Mouse (Mus musculus): ENCODE measurements around the gene Spg11. TPM values are rescaled to one million over a fixed set of nuclear protein-coding genes. Genes with fewer than 3 reads are reported as not detected.
"Not testable (repeated sequence)": the region's sequence is repeated elsewhere in the genome, so short reads cannot be mapped to it uniquely, and the experiment has no call there.

Gene Spg11
- polyA plus RNA-seq, 1 experiment from 2014 or later, result 7.0 TPM

- no peak overlapping the region for H3K9ac ChIP-seq (ENCODE audit: low read depth, low read length)
- no peaks in the 10 kb centered on the region for H3K9me3 ChIP-seq (replicated peaks; ENCODE audit: control insufficient read depth, low read length)
- no peak overlapping the region for H3K4me2 ChIP-seq
- H3K36me3 ChIP-seq (ENCODE audit: control insufficient read depth, insufficient read depth, low read length), result 0 out of 2 replicates have a peak, but pooled peaks cover 2% of the 10 kb centered on the region
- no peak for ATAC-seq (replicated peaks; ENCODE audit: insufficient number of reproducible peaks, low FRiP score, low TSS enrichment)
- H3K27ac ChIP-seq (ENCODE audit: low read depth, low read length), result no peak overlapping the region
- H3K4me1 ChIP-seq (ENCODE audit: control insufficient read depth, insufficient read depth, low read length), result no peaks in the 10 kb centered on the region
- no peaks in the 10 kb centered on the region for H3K27me3 ChIP-seq (ENCODE audit: control insufficient read depth, insufficient read depth, low read length)
- no peak overlapping the region for H3K4me3 ChIP-seq (ENCODE audit: low read depth, low read length)
These were observed 16.1 kb downstream of the Spg11 start for GRCm38 (mm10) chr2:122102070-122102469.

- H3K27me3 ChIP-seq (ENCODE audit: control insufficient read depth, insufficient read depth, low read length); H3K4me1 ChIP-seq (ENCODE audit: control insufficient read depth, insufficient read depth, low read length); H3K9me3 ChIP-seq (replicated peaks; ENCODE audit: control insufficient read depth, low read length); H3K4me3 ChIP-seq (ENCODE audit: low read depth, low read length); H3K4me2 ChIP-seq; H3K9ac ChIP-seq (ENCODE audit: low read depth, low read length); ATAC-seq (replicated peaks; ENCODE audit: insufficient number of reproducible peaks, low FRiP score, low TSS enrichment); H3K36me3 ChIP-seq (ENCODE audit: control insufficient read depth, insufficient read depth, low read length); H3K27ac ChIP-seq (ENCODE audit: low read depth, low read length): not testable (repeated sequence)
- 72% methylated on average over 5 of the region's 5 CpGs for WGBS (ENCODE audit: insufficient replicate concordance)
These were observed 20.5 kb downstream of the Spg11 start for GRCm38 (mm10) chr2:122097686-122098085.

- Histone ChIP-seq H3K4me3 (ENCODE audit: low read depth, low read length) (no peak overlapping the region), H3K4me1 (ENCODE audit: control insufficient read depth, insufficient read depth, low read length) (no peaks in the 10 kb centered on the region), H3K4me2 (no peak overlapping the region), H3K27me3 (ENCODE audit: control insufficient read depth, insufficient read depth, low read length) (no peaks in the 10 kb centered on the region), H3K9ac (ENCODE audit: low read depth, low read length) (no peak overlapping the region), H3K9me3 (replicated peaks; ENCODE audit: control insufficient read depth, low read length) (no peaks in the 10 kb centered on the region), H3K27ac (ENCODE audit: low read depth, low read length) (no peak overlapping the region), H3K36me3 (ENCODE audit: control insufficient read depth, insufficient read depth, low read length) (peaks cover 14% of the 10 kb centered on the region; the same call in 1 of the 2 replicates)
- ATAC-seq (replicated peaks; ENCODE audit: insufficient number of reproducible peaks, low FRiP score, low TSS enrichment), result no peak
- 86% methylated on average over 4 of the region's 4 CpGs for WGBS (ENCODE audit: insufficient replicate concordance)
These were observed 24.3 kb downstream of the Spg11 start for GRCm38 (mm10) chr2:122093844-122094243.

- 74% methylated on average over 4 of the region's 4 CpGs for WGBS (ENCODE audit: insufficient replicate concordance)
- Histone ChIP-seq H3K9me3 (replicated peaks; ENCODE audit: control insufficient read depth, low read length) (no peaks in the 10 kb centered on the region), H3K4me3 (ENCODE audit: low read depth, low read length) (no peak overlapping the region), H3K4me1 (ENCODE audit: control insufficient read depth, insufficient read depth, low read length) (no peaks in the 10 kb centered on the region), H3K27ac (ENCODE audit: low read depth, low read length) (no peak overlapping the region), H3K36me3 (ENCODE audit: control insufficient read depth, insufficient read depth, low read length) (peaks cover 13% of the 10 kb centered on the region; the same call in 1 of the 2 replicates), H3K4me2 (no peak overlapping the region), H3K9ac (ENCODE audit: low read depth, low read length) (no peak overlapping the region), H3K27me3 (ENCODE audit: control insufficient read depth, insufficient read depth, low read length) (no peaks in the 10 kb centered on the region)
- no peak for ATAC-seq (replicated peaks; ENCODE audit: insufficient number of reproducible peaks, low FRiP score, low TSS enrichment)
These were observed 31.7 kb downstream of the Spg11 start for GRCm38 (mm10) chr2:122086446-122086845.

GRCm38 (mm10) chr2:122081728-122082456 lies 36.3 kb downstream of the Spg11 start:
- Histone ChIP-seq H3K9me3 (replicated peaks; ENCODE audit: control insufficient read depth, low read length) (no peaks in the 10 kb centered on the region), H3K9ac (ENCODE audit: low read depth, low read length) (no peak overlapping the region), H3K27ac (ENCODE audit: low read depth, low read length) (no peak overlapping the region), H3K27me3 (ENCODE audit: control insufficient read depth, insufficient read depth, low read length) (no peaks in the 10 kb centered on the region), H3K4me1 (ENCODE audit: control insufficient read depth, insufficient read depth, low read length) (no peaks in the 10 kb centered on the region), H3K4me2 (no peak overlapping the region), H3K4me3 (ENCODE audit: low read depth, low read length) (no peak overlapping the region), H3K36me3 (ENCODE audit: control insufficient read depth, insufficient read depth, low read length) (0 out of 2 replicates have a peak, but pooled peaks cover 13% of the 10 kb centered on the region)
- ATAC-seq (replicated peaks; ENCODE audit: insufficient number of reproducible peaks, low FRiP score, low TSS enrichment), result no peak
- 61% methylated on average over 7 of the region's 7 CpGs for WGBS (ENCODE audit: insufficient replicate concordance)

- WGBS (ENCODE audit: insufficient replicate concordance), result 36% methylated on average over 5 of the region's 5 CpGs
These were observed 48.3 kb downstream of the Spg11 start for GRCm38 (mm10) chr2:122069922-122070321.

GRCm38 (mm10) chr2:122069144-122069912 lies 48.9 kb downstream of the Spg11 start:
- 81% methylated on average over 6 of the region's 6 CpGs for WGBS (ENCODE audit: insufficient replicate concordance)
- Histone ChIP-seq H3K9ac (ENCODE audit: low read depth, low read length) (no peak overlapping the region), H3K4me2 (no peak overlapping the region), H3K27me3 (ENCODE audit: control insufficient read depth, insufficient read depth, low read length) (no peaks in the 10 kb centered on the region), H3K4me1 (ENCODE audit: control insufficient read depth, insufficient read depth, low read length) (no peaks in the 10 kb centered on the region), H3K27ac (ENCODE audit: low read depth, low read length) (no peak overlapping the region), H3K4me3 (ENCODE audit: low read depth, low read length) (no peak overlapping the region), H3K9me3 (replicated peaks; ENCODE audit: control insufficient read depth, low read length) (no peaks in the 10 kb centered on the region), H3K36me3 (ENCODE audit: control insufficient read depth, insufficient read depth, low read length) (peaks cover 3% of the 10 kb centered on the region)
- no peak for ATAC-seq (replicated peaks; ENCODE audit: insufficient number of reproducible peaks, low FRiP score, low TSS enrichment)

More at GRCm38 (mm10) chr2:122069922-122070321, 48.3 kb downstream of the Spg11 start:
- Histone ChIP-seq H3K9ac (ENCODE audit: low read depth, low read length) (no peak overlapping the region), H3K27ac (ENCODE audit: low read depth, low read length) (no peak overlapping the region), H3K4me2 (no peak overlapping the region), H3K4me3 (ENCODE audit: low read depth, low read length) (no peak overlapping the region), H3K27me3 (ENCODE audit: control insufficient read depth, insufficient read depth, low read length) (no peaks in the 10 kb centered on the region), H3K36me3 (ENCODE audit: control insufficient read depth, insufficient read depth, low read length) (peaks cover 3% of the 10 kb centered on the region; the same call in 1 of the 2 replicates), H3K4me1 (ENCODE audit: control insufficient read depth, insufficient read depth, low read length) (no peaks in the 10 kb centered on the region), H3K9me3 (replicated peaks; ENCODE audit: control insufficient read depth, low read length) (no peaks in the 10 kb centered on the region)
- no peak for ATAC-seq (replicated peaks; ENCODE audit: insufficient number of reproducible peaks, low FRiP score, low TSS enrichment)

- Histone ChIP-seq H3K4me2 (no peak overlapping the region), H3K27me3 (ENCODE audit: control insufficient read depth, insufficient read depth, low read length) (no peaks in the 10 kb centered on the region), H3K27ac (ENCODE audit: low read depth, low read length) (no peak overlapping the region), H3K4me3 (ENCODE audit: low read depth, low read length) (no peak overlapping the region), H3K9me3 (replicated peaks; ENCODE audit: control insufficient read depth, low read length) (no peaks in the 10 kb centered on the region), H3K36me3 (ENCODE audit: control insufficient read depth, insufficient read depth, low read length) (peaks cover 3% of the 10 kb centered on the region), H3K4me1 (ENCODE audit: control insufficient read depth, insufficient read depth, low read length) (no peaks in the 10 kb centered on the region), H3K9ac (ENCODE audit: low read depth, low read length) (no peak overlapping the region)
- ATAC-seq (replicated peaks; ENCODE audit: insufficient number of reproducible peaks, low FRiP score, low TSS enrichment), result no peak
- 55% methylated on average over 8 of the region's 8 CpGs for WGBS (ENCODE audit: insufficient replicate concordance)
These were observed 51.9 kb downstream of the Spg11 start for GRCm38 (mm10) chr2:122066241-122066640.

Data from heart, embryonic 11.5 days (tissue).